Mouse (Mus musculus) frontal cortex, adult 2 months (tissue): ENCODE data around the gene Npepl1. TPM values are rescaled to one million over a fixed set of nuclear protein-coding genes. Genes with fewer than 3 reads are reported as not detected.

Experiments
- DNase-seq, 2 experiments: peaks; one replicate each; pipeline ENCODE4 v3.0.0; 2022; ENCODE audit warnings: low spot score in 1 of 2; ENCODE audit errors: extremely low spot score in 1 of 2
- polyA plus RNA-seq: library from polyadenylated mRNA; depleted of rRNA; stranded (reverse); fragments of >200 nt; gene quantifications from 2 replicates; pipeline ENCODE4 v1.2.3, GENCODE M21; 2012

Npepl1 gene
- polyA plus RNA-seq, 1 experiment = 24.7 TPM

- DNase-seq = peak in 1 of 2 experiments; percentile 30
These were observed 6.6 kb upstream of the Npepl1 start for GRCm38 (mm10) chr2:174103527-174103926.

DNA sequence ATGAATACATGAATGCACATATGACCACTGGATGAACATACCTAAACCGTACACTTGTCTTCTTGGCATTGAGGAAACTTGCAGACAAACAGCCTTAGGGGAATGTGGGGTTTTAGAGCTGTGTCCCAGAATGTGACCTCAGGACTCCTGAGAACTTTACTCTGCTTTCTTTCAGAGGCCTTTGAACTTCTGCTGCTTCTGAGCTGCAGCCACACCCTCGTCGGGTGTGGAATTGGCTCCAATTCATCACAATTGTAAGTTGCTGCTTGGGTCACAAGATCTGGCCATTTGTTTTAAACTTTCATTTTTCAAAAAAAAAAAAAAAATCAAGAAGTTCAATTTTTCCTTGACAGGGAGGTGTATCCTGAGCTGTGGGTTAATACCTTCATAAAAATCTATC lies 2.8 kb upstream of the Npepl1 start:
- DNase-seq = no peak

DNA sequence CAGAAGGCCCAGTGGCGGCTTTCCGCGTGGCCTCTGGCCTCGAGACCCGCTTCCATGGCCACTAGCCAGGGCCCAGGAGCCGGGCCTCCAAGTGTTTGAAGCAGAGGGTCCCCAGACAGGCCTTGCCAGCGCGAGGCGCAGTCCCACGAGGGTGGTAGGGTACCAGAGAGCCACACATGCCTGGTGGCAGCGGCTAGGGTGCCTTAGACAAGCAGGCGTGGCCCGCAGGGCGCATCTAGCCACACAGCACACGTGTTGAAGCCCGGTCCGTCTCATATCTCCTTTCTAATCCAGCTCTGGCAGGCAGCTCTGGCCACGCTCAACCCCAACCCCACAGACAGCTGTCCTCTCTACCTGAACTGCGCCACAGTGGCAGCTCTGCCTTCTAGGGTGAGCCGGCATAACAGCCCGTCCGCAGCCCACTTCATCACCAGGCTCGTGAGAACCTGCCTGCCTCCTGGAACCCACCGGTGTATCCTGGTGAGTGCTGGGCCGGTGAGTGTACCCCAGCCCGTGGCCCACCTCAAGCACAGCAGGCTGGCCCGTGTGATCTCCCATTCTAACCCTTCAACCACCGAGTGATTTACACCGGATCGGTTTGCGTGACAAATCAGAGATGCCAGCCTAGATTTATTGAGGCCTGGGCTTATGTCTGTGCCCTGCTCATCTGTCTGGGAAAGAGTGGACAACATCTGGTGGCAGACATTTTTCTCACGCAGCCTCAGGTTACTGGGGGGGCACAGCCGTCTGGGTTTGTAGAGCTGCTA lies 817 bp downstream of the Npepl1 start:
- DNase-seq = no peak

GRCm38 (mm10) chr2:174112931-174113330 lies 2.8 kb downstream of the Npepl1 start:
- no peak for DNase-seq

DNA sequence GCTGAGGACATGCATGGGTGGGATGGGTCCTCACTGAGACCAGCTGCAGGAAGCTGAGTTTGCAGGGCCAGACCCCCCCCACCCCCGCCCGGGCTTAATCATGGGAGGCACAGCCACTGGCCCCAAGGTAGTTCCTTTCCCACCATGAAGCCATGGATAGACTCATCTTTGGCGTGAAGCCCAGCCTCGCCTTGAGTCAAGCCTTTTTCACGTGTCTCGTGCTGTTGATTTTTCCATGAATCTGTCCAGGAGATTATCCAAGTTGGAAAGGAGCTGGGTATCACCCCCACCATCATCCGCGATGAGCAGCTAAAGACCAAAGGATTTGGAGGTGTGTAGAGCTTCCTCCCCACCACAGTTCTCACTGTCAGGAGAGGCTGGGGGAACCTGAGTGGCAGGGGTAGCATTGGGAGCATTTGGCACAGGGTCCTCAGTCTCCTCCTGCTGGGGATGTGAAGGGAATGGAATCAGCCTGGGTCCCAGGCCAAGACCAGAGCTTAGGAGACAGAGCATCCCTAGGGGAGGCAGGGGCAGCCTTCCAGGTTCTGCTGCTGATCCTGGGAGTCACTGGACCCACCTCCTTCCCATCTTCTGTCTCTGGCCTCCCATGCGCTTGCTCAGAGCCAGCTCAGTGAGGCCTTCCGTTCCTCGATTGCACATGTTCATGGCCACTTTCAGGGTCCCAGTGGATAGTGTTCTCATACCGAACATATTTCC lies 4.2 kb downstream of the Npepl1 start:
- DNase-seq = no peak

DNA sequence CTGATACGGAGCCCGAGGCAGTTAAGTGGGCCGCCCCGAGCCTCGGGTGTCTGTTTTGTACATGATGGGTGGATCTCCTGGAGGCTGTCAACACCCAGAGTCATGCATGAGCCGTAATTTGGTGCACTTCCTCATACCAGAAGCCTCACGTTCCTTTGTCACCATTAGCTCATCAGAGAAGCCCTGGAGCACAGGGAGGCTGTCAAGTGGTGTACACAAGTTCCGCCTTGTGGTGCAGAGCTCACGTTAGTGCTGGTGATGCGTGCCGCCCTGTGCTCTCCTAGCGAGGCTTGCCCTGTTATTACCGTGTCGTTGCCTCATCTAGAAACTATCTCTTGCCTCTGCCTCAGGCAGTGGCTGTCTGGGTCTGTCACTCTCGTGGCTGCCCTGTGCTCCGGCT lies 6.8 kb downstream of the Npepl1 start:
- DNase-seq = no peak

GRCm38 (mm10) chr2:174118141-174118540 lies 8.0 kb downstream of the Npepl1 start:
- DNase-seq = no peak

GRCm38 (mm10) chr2:174119259-174119658 lies 9.1 kb downstream of the Npepl1 start:
- no peak for DNase-seq

DNA sequence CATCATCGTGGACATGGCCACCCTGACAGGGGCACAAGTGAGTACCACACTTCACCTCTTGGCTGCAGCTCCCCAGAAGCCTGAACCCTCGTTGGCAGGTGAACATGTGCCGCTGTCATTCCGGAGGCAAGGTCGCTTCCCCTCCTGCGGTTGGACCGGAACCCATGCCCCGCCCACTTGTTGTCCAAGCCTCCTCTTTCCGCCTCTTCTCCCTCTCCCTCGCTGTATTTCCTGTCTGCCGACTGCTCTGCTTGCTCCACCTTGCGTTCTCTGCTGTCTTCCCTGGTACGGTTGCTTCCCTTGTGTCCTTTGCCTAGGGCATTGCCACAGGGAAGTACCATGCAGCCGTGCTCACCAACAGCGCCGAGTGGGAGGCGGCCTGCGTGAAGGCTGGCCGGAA lies 10.5 kb downstream of the Npepl1 start:
- no peak for DNase-seq

DNA sequence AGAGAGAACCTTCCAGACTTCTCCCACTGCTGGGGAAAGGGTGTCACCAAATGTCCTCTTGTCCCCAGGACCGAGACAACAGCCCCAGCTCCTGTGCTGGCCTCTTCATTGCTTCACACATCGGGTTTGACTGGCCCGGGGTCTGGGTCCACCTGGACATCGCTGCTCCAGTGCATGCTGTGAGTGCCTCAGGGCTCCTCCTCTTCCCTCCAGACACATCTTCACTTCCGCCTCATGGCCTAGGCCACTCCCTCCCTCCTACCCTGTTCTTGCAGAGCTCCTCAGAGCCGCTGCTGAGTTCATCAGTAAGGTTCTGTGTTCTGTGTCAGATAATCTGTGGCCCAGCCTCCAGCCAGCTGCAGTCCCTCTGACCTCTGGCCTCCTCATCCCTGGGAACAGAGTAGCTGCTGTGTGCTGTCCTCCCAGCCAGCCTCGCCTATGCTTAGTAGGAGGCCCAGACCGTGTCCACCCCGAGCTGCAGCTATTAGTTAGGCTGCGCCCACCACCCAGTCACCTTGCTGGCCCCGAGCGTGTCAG lies 11.3 kb downstream of the Npepl1 start:
- DNase-seq = no peak

GRCm38 (mm10) chr2:174122331-174122730 lies 12.2 kb downstream of the Npepl1 start:
- DNase-seq = no peak

DNA sequence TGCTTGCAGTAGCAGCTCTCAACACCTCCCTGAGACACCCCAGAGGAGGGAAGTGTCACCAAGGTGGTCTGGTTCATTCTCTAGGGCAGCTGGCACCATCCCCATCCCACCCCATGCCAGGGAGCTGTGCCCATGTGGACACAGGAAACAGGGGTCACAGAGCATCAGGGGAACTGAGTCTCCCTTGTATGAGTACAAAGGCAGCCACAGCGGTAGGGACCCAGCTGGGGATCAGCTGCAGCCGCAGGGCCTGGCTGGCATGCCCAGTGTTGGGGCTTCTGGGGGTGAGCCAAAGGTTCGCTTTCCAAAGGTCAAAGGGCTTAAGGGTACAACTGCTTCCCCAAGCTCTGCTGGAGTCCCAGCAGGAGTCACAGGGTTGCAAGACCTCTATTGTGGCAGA lies 13.6 kb downstream of the Npepl1 start:
- DNase-seq = no peak

DNA sequence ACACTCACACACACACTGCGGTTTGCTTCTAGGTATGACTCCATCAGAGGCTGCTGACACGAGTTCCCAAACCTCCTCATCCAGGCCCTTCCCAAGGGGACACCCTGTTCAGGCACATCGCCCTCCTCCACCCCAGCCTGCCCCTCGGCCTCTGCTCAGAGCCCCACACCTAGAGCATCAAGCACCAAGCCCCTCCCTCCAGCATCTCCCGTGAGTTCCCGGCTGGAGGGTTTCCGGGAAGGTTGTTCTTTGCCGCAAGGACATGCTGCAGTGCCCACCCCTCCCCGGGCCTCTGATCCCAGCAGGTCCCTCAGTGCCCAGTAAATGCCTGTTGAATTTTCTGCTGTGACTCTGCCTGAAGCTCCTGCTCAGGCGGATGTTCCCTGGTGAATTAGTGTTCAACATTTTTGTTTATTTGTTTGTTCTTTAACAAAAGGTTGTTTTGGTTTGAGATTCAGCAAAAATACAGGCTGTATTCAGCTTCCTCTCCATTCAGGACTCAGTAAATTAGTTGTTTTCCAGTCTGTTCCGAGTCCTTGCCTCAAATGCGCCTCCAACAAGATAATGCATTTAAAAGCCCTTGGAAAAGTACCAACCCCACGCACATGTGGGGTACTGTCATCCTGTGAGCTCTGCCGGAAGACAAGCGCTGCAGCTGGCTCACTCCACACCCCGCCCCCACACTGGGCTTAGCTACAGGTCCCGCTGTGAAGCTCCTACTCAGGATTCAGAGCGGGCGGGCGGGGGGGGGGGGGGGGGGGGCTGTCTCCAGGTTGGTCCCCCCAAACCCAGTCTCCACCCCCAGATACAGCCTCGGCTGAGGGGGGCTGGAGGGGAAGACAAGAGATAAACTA lies 16.6 kb downstream of the Npepl1 start:
- peak; percentile 65 to 90 for DNase-seq

GRCm38 (mm10) chr2:174127376-174127713 lies 17.2 kb downstream of the Npepl1 start:
- DNase-seq = no peak

DNA sequence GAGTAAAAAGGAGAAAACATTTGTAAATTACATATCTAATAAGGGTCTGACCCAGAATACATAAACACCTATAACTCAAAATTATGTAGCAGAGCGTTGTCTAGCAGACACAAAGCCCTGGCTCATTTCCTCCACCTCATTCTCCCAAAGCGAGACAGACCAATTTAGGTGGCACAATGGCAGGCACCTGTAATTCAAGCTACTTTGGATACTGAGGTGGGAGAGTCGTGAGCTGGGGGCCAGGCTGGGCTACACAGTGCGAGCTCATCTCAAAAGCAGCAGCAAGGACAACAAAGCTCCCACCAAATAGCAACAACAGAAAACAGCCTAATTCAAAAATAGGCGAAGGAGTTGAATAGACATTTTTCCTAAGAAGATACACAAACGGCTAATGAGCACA lies 18.8 kb downstream of the Npepl1 start:
- no peak for DNase-seq

DNA sequence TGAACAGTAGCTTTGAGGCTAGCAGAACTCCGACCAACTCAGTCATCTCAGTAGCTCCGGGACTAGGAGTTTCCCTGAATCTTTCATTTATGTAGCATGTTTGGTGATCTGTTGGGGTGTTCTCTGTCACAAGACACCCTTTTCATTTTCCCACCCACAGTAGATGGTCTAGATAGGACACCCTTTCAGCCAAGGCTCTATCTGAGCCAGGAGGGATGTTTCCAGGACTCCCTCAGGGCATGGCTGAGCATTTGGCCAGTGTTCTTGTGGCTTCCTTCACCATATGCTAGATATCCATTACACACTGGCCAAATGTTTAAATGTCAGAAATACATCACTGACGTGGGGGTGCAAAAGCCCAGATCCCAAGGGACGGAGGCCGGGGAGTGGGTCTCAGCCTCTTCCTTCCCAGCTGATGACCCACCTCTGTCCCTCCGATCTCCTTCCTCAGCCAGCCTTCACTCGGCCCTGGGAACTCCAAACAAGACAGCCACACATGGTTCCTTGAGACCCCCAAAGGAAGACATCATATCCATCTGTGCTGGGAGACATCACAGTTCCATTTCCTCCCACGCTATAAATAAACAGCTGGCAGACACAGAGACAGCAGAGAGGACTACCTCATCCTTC lies 20.4 kb downstream of the Npepl1 start:
- no peak for DNase-seq

- DNase-seq = no peak
These were observed 22.3 kb downstream of the Npepl1 start for GRCm38 (mm10) chr2:174132413-174132969.

GRCm38 (mm10) chr2:174159035-174159434 lies 48.9 kb downstream of the Npepl1 start:
- DNase-seq = peak; percentile 67 to 82

- no peak for DNase-seq
These were observed 50.3 kb downstream of the Npepl1 start for GRCm38 (mm10) chr2:174160461-174160860.
